Mouse (Mus musculus) bone marrow macrophage, adult 2 months (primary cell): ENCODE data around the gene Cryba4.

Experiments
- CTCF ChIP-seq: IDR thresholded peaks from 2 replicates; pipeline ENCODE4 v1.5.1; 2012; ENCODE audit warnings: low read depth, mild to moderate bottlenecking, low read length, moderate library complexity
- POLR2A ChIP-seq: IDR thresholded peaks from 2 replicates; pipeline ENCODE4 v1.6.1; 2012; ENCODE audit warnings: mild to moderate bottlenecking, low read depth, low read length, borderline replicate concordance

DNA sequence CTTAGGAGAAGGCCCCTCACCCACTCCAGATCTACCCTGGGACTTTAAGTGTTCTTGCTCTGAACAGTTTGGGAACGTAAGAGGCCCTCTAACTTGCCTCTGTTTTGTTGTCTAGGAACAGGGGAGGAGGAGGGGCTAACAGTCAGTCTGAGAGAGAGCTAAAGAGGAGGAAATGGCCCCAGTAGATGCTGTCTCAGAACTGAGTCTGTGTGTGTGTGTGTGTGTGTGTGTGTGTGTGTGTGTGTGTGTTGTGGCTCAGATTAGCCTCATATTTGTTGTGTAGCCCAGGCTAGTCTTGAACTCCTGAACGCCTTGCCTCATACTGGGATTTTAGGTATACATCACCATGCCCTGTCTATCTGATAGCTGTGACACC, 34.3 kb upstream of the Cryba4 start:
- no peak for TF ChIP-seq POLR2A
- no peak for TF ChIP-seq CTCF
